Comparison of ENCODE assay signal across 1 mouse cellular context in the genomic region with DNA sequence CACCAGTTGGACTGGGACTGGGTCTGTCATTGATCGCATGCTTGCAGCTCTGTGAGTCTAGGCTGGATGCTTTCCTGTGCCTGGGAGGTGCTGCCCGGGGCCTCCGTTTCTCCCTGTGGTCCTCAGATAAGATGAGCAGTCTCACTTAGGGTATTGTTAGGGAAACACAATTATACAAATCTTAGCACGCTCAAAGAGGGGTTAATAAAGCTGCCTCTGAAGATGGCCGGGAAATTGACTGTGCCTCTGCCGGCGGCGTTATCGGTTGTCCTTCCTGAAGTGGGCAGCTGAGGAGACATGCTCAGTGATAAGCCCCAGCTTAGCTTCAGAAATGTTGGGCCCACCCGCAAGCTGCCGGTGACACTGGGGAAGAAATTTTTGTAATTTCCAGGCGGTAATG.
TF ChIP-seq lines count a peak whose summit lies in the region.

No protein-coding gene starts in this region.

TF ChIP-seq in MEL, 35 proteins besides CTCF, POLR2A, EP300 and RAD21 (continued from another document):
- TF ChIP-seq HCFC1 (IDR thresholded peaks at IDR 0.05; ENCODE audit: low read depth, low read length): 0 out of 2 replicates have a peak, but pooled peaks have one; percentile 38
- no peak for TF ChIP-seq MYB (IDR thresholded peaks at IDR 0.05; ENCODE audit: low read depth, low read length)
- TF ChIP-seq ZKSCAN1 (IDR thresholded peaks at IDR 0.05; ENCODE audit: low read depth, low read length): no peak
- peak; percentile 68 for TF ChIP-seq TCF12 (IDR thresholded peaks at IDR 0.05; ENCODE audit: low read depth, low read length)
- peak; percentile 35; the same call in 1 of the 2 replicates for TF ChIP-seq MXI1 (IDR thresholded peaks at IDR 0.05; ENCODE audit: low read depth, low read length)
- 0 out of 2 replicates have a peak, but pooled peaks have one; percentile 46 for TF ChIP-seq ZMIZ1 (IDR thresholded peaks at IDR 0.05; ENCODE audit: low read depth, low read length)
- TF ChIP-seq TBP (IDR thresholded peaks at IDR 0.05; ENCODE audit: low read depth, low read length): peak; percentile 26; the same call in 1 of the 2 replicates
- no peak for TF ChIP-seq KAT2A (conservative IDR thresholded peaks at IDR 0.05; ENCODE audit: low read depth, low read length)
- peak; percentile 69 for TF ChIP-seq ETS1 (IDR thresholded peaks at IDR 0.05; ENCODE audit: low read depth, low read length)
- TF ChIP-seq NRF1 (IDR thresholded peaks at IDR 0.05; ENCODE audit: insufficient read depth, low read depth, low read length, poor library complexity, severe bottlenecking): 0 out of 2 replicates have a peak, but pooled peaks have one; percentile 27
- no peak for TF ChIP-seq MEF2A (IDR thresholded peaks at IDR 0.05; ENCODE audit: extremely low read depth, insufficient replicate concordance, low read depth, low read length, poor library complexity, severe bottlenecking)
- peak; percentile 48; the same call in 1 of the 2 replicates for TF ChIP-seq MAFK (IDR thresholded peaks at IDR 0.05; ENCODE audit: borderline replicate concordance, low read depth, low read length)
- no peak for TF ChIP-seq POLR2AphosphoS5 (IDR thresholded peaks at IDR 0.05; ENCODE audit: borderline replicate concordance, low read depth, low read length)
- TF ChIP-seq POLR2AphosphoS2 (IDR thresholded peaks at IDR 0.05; ENCODE audit: low read length): no peak
TF ChIP-seq in MEL: peak in this region for 16.
